Mouse (Mus musculus) right cerebral cortex, postnatal 36 days (tissue): ENCODE measurements around the gene Carns1.

ENCODE experiments used
- DNase-seq, 2 experiments: peaks; one replicate each; pipeline ENCODE4 v3.0.0; 2022; ENCODE audit warnings: low spot score in 2 of 2, mixed read lengths in 1 of 2

The Carns1 gene

DNA sequence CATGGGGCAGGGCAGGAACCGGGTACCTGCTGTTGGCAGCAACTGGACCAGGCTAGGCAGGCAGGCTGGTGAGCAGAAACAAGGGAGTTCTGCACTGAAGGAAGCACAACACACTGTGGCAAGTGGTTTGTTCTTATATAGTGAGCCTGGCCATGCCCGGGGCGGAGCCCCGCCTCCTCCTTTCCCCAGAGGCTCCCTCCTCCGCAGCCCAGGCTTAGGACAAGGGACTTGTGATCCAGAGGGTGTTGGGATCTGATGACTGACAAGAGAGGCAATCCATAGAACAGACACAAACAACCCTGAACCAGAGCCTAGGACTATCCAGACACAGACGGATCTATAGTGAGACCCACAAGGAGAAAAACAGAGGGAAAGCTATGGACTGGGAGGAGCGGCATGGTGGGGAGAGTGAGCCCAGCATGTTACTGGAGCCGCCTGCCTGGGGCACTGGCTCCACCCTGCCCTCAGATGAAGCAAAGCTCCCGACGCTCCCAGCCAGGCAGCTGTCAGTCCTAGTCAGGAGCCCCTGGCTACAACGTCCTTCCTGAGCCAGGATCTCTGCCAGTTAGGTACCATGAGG, at the start of gene Carns1:
Carns1 (minus strand) TSS at position 112 of the 580 bp plus-strand sequence.
- DNase-seq, result no peak

DNA sequence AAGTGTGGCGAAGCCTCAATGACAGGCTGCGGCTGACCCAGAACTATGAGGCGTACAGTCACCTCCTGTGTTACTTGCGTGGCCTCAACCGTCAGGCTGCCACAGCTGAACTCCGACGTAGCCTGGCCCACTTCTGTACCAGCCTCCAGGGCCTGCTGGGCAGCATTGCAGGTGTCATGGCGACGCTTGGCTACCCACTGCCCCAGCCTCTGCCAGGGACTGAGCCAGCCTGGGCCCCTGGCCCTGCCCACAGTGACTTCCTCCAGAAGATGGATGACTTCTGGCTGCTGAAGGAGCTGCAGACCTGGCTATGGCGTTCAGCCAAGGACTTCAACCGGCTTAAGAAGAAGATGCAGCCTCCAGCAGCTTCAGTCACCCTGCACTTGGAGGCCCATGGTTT, 46.9 kb upstream of the Carns1 start:
- DNase-seq, result no peak

DNA sequence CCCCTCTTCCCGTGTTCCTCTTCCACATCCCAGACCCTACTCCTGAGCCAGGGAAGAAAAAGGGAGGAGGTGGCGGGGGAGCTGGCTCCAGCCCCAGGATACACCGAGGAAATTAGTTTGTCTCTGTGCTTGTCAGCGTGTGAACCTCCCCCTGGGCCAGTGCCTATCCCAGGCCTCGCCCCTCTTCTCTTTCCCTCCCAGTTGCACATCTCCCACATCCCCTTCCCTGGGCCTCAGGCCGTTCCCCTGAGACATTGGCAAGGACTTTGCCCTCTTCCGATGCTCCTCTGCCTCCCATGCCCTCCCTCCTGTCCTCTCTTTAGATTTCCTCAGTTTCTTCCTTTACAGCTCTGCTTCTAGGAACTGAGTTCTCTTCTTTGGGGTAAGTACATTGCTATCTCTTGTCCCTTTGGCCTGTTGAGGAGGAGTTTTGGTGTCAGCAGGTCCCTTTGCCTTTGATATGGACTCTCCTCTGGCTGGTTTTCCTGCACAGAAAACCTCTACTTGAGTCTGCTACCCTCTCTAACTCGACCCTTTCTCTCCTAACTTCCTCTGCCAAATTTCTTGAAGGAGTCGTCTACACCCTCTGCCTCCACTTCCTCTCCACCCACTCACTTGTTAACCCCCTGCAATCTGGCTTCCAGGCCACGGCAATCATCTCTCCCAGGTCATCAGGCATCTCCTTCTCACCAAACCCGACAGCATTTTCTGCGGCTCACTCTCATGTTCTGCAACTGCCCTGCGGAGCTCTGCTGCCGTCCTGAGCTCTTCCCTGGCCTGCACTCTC, 45.9 kb upstream of the Carns1 start:
- DNase-seq, result no peak

DNA sequence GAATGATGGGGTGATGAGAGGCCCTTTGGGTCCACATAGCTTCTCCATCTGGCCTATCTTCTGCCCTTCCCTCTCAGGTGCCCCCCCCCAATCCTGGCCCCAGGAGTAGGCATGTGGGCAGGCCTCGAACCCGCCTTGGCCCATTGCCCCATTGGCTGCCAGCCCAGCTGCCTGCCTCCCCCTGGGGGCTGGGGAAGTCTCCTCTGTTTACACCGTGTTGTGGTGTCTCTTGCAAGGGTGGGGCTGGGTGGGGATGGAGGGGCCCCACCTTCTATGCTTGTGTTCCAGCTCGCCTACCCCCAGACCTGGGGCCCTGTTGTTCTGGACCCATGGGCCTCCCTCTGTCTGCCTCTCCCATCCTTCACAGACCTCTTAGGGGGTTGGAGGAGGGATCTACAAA, 45.1 kb upstream of the Carns1 start:
- no peak for DNase-seq

DNA sequence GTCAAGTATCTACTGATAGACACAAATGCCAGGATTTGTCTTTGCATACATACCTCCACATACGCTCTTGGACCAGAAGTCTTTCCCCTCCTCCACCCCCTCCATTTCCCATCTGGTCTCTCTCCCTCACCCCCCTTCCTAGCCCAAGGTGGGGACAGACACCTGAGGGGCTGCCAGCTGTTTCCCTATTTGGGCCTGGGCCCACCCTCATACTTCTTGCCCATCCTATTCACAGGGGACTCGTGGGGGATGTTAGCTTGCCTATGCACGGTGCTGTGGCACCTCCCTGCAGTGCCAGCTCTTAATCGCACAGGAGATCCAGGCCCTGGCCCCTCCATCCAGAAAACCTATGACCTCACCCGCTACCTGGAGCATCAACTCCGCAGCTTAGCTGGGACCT, 44.7 kb upstream of the Carns1 start:
- DNase-seq, result no peak

DNA sequence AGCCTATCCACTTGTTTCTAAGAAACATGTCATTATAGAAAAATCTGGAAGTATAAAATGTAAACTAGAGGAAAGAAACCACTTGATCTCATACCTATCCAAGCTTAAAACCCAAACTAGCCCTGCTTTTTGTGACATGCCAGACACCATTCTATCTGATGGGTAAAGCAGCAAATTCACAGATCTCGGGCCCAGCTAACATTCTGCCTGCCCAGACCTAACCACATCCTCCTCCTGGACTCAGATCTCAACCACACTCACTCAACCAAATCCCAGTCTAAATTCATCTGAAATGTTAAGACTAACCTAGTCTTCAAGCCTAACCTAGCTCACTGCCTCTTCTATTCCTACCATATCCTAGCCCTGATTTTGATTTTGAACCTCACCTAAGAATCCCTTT, 43.5 kb upstream of the Carns1 start:
- no peak for DNase-seq

DNA sequence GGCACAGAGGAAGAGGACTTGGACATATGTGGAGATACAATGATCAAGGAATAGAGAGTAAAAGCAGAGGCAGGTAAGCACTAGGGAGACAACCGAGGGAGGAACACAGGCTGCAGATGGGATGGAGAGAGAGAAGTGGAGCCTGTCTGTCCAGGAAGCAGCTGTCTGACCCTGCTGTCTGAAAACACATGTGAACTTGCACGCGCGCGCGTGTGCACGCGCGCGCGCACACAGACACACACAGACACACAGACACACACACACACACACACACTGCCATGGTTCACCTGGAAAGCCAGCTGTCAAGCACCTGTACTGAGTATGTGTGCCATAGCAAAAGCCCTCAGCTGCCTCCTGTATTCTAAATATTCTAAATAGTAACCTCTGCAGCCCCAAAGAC, 43.0 kb upstream of the Carns1 start:
- no peak for DNase-seq

DNA sequence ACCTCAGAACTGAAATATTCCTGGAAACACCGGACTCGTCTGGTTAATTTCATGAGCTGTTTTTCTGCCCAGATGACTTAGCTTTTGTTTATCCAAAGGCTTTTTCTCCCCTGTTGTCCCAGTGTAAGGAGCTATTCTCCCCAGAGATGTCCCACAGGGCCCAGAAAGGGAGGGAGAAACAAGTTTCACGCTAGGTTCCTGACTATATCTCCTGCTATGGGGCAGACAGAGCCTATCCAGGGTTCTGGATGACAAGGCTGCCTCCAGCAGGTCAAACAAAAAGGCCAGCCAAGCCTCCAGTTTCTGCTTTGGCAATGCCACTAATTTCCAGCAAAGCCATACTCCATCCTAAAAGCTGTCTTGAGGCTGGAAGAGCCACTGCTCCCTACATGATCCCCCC, 42.6 kb upstream of the Carns1 start:
- no peak for DNase-seq

DNA sequence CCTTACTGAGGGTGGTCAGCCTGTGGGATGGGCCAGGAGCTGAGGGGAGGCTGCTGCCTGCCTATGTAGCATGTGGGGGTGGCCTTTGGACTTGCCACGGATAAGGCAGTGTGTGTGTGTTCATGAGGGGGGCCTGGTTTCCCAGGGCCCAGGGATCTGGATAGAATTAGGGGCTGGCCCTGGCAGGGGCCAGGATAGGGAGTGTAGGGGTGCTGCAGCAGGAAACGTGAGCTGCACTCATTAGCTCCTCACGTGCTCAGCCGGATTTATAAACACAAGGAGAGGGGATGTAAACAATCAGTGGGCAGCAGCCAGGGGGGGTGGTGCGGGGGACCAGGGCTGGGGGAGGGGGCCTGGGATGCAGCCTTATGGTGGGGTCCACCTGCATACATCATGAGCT, 41.9 kb upstream of the Carns1 start:
- no peak for DNase-seq

DNA sequence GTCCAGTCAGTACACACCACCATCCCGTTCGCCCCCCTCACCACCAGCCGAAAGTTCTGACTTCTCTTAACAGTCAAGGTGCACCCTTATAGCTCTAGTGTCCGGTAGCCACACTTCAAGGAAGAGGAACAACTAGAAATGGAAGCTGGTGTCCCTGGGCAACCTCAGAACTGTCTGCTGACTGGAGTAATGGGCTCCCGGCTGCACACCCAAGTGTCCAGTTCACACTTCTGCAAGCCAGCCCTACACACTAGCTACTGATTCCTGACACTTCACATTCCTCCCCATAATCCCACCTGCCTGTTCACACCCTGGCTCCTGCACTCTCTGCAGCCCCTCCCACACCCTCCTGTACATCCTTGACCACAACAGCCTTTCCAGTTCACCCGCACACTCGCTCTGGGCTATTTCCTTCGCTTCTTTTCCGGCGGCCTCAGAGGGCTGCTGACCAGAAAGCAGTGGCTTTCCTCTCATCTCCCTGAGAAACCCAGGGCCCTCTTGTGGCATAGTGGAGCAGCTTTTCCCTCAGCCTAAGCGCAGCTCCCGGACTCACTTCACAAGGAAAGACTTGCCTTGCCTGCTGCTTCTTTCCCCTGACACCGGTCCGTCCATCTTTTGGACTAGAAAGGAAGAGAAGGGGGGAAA, 40.9 kb upstream of the Carns1 start:
- no peak for DNase-seq

DNA sequence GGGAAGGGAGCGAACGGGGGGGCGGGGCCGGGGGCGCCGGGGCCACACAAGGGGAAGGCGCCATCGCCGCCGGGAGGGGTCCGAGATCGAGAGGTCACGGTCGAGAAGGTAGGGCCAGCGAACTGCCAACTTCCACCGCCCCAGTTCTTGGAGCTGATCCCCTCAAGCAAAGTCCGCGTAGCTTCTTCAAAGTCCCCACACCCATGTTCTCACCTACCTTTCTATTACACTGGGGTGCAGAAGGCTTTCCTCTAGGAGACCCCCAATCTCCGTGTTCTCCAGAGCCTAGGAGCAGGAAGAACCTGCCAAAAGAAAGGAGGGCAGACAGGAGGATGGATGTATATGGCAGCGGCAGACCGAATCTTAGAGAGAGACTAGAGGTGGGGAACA, 40.2 kb upstream of the Carns1 start:
- DNase-seq, result no peak

DNA sequence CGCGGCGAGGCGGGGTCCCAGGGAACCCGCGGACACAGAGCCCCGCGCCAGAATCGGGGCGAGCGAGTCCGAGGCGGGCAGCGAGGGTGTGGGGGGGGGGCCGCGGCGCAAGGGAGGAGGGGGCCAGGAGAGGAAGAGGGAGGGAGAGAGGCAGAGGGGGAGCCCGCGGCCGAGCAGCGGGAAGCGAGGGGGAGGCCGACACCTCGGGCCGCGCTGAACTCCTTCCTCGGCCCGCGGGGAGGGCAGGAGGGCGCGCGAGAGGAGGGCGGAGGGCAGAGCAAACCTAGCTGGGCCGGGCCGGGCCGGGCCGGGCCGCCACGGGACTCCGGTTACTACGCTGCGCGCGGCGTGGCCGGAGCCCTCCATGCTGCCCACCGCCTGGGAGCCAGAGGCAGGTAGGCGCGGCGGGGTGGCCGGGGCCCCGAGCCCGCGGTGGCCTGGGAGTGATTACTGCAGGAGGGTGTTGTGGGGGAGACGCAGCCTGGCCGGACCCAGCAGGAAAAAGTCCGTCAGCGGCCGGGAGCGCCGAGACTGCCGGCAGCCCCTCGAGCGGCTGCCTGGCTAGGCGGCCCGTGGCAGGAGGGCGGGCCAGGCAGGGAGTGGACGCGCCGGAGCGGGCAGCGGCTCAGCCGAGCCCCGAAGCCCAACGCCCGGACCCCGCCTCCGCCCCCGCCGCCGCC, 39.6 kb upstream of the Carns1 start:
- no peak for DNase-seq

DNA sequence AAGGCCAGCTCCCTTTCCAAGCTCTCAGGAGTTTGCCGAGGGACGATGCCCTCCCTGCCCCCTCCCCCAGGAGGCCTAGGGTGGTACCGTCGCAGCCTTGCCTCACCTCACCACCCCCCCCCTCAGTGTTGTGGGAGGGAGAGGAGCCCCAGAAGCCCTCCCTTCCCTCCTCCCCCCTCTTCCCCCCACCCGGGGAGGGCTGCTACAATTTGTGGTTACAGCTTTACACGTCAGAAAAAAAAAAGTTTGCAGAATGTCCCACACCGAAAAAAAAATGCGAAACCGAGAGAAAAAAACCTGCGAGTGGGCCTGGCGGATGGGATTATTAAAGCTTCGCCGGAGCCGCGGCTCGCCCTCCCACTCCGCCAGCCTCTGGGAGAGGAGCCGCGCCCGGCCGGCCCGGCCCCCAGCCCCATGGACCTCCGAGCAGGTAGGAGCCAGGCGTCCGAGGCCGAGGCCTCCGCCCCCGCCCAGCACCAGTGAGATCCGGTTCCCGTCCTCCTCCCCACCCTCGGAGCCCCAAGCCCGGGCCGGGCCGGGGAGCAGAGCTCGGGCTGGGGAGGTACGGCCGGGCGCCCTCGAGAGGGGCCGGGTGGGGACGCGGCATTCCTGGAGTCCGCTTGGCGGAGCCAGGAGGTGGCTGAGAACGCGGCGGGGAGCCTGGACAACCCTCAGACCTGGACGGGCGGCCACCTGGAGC, 38.9 kb upstream of the Carns1 start, which contains the start of the genes Clcf1 and AC109138.7:
Clcf1 (plus strand) TSS at position 168 of the 700 bp plus-strand sequence.
AC109138.7 (plus strand) TSS at position 287 of the 700 bp plus-strand sequence.
- no peak for DNase-seq

DNA sequence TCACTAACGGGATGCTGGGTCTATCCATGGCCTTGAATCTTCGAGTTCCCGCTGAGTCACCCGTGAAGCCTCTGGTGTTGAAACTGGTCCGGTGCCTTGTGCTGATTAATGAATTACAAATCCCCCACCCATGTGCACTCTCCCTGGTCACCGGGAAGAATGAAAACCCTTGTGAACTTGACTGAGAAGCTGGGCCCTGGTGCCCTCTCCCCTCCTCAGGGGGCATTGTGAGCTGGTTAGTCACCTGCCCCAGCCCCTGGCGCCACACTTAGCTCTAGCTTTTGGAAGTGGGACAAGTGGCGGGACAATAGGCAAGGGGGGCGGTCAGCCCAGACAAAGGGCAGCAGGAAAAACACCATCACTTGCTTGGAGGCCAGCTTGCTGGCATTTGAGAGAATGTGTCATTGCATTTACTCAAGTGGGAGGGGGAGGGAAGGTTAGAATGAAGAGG, 38.3 kb upstream of the Carns1 start:
- no peak for DNase-seq

DNA sequence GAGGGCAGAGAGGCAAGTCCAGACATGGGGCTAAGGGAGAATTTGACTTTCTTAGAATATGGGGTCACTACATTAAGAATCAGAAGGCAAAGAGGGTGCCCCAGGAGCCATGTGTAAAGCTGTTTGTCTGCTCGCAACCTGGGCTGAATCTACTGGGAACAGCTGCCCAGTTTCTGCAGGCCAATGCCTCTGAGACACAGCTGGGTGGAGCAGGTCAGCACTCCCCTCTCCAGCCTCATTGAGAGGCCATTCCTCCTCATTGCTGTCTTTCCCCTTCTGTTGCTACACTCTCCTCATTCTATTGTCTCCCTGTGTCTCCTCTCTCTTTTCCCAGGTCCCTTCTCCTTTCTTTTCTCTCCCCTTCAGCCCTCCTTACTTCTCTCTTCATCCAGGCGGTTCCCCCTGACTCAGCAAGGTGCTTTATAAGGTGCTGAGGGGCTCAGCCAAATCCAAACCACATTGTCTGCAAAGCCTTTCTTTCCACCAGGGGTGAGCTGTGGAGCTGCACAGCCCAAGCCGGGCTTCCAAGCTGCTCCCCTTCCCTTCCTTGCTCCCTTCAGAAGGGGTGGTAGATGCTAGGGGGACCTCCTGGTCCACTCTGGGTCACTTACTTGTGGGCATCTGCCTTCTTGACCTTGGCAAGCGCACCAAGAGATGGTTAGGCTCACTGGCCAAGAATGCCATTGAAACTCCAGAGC, 36.8 kb upstream of the Carns1 start:
- DNase-seq, result no peak

DNA sequence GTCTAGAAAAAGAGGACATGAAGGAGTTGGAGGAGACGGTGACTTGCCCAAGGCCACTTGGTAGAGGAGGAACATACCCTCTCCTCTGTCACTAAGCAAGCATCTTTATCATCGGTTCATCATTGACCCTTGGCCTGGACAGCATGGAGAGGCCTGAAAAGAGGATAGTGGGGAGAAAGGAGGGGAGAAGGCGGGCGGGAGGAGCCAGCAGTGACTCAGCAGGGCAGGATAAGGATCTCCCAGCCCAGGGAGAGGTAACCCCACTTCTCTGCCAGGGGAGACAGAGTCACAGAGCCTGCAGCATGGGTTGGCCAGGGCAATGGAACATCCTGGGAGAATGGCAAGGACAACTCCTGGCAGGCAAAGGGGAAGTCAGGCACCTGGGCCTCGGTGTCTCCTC, 33.3 kb upstream of the Carns1 start:
- no peak for DNase-seq

DNA sequence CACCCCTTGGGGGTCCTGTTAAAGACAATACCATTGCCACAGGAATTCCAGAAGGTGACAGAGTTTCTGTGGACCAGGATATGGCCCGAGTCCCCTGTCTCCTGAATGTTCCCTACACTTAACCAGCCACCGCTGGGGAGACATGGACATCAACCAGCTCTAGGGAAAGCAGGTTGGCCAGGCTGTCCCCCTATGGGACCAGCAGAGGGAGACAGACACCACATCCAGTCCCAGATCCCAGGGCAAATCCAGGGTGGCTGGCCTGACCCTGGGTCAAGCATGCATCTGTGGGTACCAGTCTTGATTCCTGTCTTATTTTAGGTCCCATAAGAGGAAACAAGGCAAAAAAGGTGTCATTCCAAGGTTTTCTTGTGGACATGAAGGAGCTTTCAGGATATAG, 31.7 kb upstream of the Carns1 start:
- DNase-seq, result no peak

DNA sequence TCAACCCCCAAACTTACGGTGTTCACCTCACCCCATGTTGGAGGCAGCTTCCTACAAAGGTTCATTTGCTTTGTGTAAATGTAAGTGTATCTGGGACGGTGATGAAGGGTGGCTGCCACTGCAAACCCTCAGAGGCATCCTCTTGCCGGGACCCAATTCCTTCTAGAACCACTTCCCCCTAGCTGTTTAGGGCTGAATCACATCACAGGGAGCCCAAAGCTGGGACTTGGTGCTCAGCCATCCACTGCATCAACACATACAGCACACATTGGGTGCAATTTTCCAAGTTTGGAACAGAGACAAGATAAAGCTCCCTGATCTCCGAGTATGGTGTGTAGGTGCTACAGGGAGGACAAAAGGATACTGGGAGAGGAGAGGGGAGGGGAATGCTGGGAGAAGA, 29.6 kb upstream of the Carns1 start:
- DNase-seq, result no peak

DNA sequence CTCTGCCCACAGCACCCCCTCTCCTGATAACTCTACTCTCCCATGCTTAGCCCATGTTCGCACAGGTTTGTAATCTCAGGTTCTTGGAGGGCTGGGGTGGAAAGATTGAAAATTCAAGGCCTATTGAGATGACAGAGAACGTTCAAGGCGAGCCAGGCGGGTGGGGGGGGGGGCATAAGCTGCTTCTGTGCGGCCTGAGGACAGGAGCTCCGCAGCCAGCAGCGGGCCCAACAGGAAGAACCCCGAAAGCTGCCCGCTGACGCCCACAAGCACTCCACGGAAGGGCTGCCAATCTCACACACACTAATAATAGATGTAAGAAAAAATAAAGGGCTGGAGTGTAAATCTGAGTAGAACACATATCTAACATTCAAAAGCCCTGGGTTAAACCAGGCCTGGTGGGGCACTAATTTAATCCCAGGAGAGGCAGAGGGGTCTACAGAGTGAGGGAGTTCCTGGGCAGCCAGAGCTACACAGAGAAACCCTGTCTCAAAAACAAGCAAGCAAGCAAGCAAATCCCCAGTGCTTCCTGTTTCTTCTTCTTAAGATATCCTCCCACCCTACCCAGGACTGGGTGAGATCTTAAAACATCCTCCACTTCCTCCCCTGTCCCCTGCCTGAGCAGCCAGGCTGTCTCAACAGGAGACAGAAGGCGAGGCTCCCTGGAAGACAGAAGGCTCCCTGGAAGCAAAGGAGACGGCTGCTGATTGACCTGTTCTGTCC, 28.5 kb upstream of the Carns1 start:
- DNase-seq, result no peak

DNA sequence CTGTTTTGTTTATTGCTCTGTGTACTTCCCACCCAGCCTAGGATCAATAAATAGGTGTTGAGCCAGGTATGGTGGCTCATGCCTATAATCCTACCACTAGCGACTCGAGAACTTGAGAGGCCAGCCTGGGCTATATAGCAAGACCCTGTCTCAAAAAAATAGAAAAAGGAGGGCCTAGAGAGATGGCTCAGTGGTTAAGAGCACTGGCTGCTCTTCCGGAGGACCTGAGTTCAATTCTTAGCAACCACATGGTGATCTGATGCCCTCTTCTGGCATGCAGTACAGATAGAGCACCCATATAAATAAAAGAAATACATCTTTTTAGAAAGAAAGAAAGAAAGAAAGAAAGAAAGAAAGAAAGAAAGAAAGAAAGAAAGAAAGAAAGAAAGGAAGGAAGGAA, 27.9 kb upstream of the Carns1 start:
- DNase-seq, result no peak
